Mouse (Mus musculus): Measurements from ENCODE around the gene Dgkd. TPM values are rescaled to one million over a fixed set of nuclear protein-coding genes. Genes with fewer than 3 reads are reported as not detected.

The Dgkd gene
- polyA plus RNA-seq (2017; shearing (Covaris generic)) = 82.5 TPM

GRCm38 (mm10) chr1:87852892-87853600 is at the start of gene Dgkd:
Gene Dgkd, plus strand, starts transcription at chr1:87853287.

DNA sequence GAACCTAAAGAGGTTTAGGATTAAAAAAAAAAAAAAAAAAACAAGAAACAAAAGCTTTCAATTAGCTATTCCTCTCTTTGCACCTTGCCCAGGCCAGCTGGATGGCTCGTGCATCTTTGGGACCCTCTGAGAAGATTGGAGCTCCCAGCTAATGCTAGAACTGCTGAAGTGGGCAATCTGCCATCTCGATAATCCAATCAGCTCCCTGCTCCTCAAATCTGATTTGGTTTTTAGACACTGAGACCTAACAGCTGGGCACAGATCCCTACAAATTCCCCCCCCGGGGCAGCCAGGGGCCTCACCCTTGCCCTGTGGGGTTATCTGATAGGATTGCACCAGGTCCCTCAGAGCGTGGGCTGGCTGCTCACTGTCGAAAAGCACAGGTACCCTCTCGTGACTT is 49.5 kb upstream of the Dgkd start, which contains the start of gene Sag:
Gene Sag, plus strand, starts transcription at position 105 of the 400 bp plus-strand sequence.

Other genes with a start within 250 kb of the Dgkd start
- gene Inpp5d, start 233.0 kb upstream of the Dgkd start, polyA plus RNA-seq (2017; shearing (Covaris generic)) = 213 TPM
- gene Atg16l1, start 97.4 kb upstream of the Dgkd start, polyA plus RNA-seq (2017; shearing (Covaris generic)) = 53.1 TPM
- gene Sag, start 49.6 kb upstream of the Dgkd start, polyA plus RNA-seq (2017; shearing (Covaris generic)) = 1.3 TPM
- gene Usp40, start 155.3 kb downstream of the Dgkd start, polyA plus RNA-seq (2017; shearing (Covaris generic)) = 14.5 TPM
- gene Ugt1a10, start 202.1 kb downstream of the Dgkd start, polyA plus RNA-seq (2017; shearing (Covaris generic)) = not detected
- gene Ugt1a9, start 217.5 kb downstream of the Dgkd start, polyA plus RNA-seq (2017; shearing (Covaris generic)) = not detected
- gene Ugt1a8, start 234.5 kb downstream of the Dgkd start, polyA plus RNA-seq (2017; shearing (Covaris generic)) = not detected
- 0.16 TPM for gene Ugt1a7c, start 241.8 kb downstream of the Dgkd start, polyA plus RNA-seq (2017; shearing (Covaris generic))
- gene Ugt1a6b, start 250.0 kb downstream of the Dgkd start, polyA plus RNA-seq (2017; shearing (Covaris generic)) = not detected

Measured in effector memory CD4-positive, alpha-beta T cell, adult 7 months (primary cell).